Mouse (Mus musculus): ENCODE results near the gene Olfr725.

Gene Olfr725

DNA sequence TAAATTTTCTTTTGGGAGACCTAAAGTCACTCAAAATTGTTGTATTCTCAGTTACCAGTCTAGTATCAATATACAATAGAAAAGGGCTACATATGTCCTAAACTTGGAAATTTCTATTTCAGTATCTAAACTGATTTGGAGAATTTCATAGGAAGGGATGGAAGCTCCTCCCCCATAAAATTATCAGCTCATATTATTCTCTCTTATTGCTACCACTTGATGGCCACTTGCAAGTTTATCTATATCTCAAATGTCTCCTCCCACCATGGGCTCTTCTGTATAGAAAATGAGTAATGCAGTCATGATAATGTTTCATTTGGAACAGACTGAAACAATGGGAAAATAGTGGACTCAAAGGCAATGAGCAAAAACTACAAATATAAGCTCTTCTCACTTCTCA, at the start of gene Olfr725:
Gene Olfr725 (minus strand): TSS at position 101 of the 400 bp plus-strand sequence.
- no peak for DNase-seq

DNA sequence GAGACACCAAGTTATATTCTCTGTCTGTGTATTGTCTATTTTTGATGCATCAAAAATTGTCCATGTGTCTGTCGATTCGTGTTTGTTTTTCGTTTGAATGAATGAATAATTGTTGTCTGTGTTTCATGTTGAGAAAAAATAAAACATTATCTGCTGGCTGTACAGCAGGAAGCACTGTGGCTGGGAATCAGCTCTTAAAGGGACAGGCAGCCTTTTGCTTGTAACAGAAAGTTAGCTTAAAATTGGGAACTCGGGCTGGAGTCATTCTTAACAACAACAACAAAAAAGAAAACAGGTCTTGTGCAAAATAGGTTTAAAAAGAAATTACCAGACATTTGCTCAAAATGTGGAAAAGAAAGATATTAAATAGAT, 22.5 kb upstream of the Olfr725 start:
- DNase-seq = no peak

DNA sequence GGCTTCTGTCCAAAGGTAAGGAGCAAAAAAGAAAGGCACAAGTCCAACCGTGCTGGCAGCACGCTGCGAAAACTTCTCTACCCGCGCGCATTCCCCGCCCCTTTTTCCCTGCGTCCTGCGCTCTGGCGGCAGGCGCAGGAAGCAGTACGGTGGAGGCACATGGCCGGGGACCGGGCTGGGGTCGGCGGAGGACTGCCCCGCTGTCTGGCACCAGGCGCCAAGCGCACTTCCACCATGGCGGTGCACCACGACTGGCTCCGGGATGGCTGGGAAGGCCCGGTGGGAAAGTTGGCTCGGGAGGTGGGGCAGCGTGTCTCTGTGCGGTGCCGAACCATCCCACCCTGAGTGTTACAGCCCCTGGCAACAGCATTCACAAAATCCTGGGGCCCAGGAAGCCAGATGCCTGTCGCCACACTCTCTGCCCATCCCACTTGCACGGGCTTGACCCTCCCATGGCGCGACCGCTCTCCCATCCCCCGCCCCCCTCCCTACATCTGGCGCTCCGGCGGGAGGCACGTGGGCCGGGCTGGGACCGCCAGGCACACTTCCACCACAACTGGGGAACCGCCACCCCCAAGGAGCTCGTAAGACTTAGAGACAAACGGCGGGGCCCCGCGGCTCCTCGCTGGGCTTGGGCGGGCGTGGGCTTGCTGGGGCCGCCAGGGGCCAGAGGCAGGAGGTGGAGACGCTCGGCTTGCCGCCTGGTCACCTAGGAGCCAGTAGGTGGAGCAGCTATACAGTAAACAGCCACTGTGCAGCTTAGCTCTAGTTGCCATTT, 22.0 kb upstream of the Olfr725 start:
- DNase-seq = peak; percentile 64 to 76

- no peak for DNase-seq
Measured at GRCm38 (mm10) chr14:50061590-50061954, 21.4 kb upstream of the Olfr725 start.

DNA sequence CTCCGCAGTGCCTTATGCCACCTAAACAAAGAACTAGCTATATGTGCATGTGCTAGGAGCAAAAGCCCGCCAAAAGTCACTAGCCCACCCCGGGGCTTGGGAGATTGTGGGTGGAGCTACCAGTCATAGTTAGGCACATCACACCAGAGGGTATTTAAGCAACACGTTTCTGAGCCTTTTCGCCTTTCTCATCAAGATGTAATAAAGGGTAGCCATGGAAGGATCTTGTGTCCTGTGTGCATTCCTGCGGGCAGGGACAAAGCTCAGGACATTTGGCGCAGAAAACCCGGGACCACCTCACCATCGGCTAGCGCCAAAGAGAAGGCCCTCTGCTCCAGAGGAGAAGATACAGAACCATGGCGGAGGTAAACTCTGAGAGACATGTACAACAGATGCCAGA, 21.0 kb upstream of the Olfr725 start:
- no peak for DNase-seq

GRCm38 (mm10) chr14:50032041-50032440, 8.1 kb downstream of the Olfr725 start:
- DNase-seq = no peak

DNA sequence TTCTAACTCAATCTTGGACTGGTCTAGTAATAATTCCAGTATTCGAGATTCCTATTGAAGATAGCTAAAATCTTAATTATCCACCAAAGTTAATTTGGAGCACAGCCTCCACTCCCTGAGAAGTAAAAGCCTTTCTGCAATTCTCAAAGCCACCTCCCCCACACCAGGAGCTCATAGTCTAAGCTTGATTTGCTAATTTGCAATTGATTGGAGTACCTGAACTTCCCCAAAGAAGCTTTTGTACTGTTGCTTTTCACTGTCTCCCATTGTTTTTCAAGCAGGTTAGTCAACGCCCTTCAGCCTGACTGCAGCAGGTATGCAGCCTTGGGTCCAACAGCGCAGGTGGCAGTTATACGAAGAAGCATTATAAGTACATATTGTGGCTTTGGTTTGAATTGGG, 8.8 kb downstream of the Olfr725 start:
- DNase-seq = no peak

- DNase-seq = no peak
Measured at GRCm38 (mm10) chr14:50026371-50026770, 13.8 kb downstream of the Olfr725 start.

Data from cerebellum, postnatal 25 days (tissue).